Mouse (Mus musculus) gonadal fat pad, adult 2 months (tissue): ENCODE measurements around the gene Trmt1. TPM values are rescaled to one million over a fixed set of nuclear protein-coding genes. Genes with fewer than 3 reads are reported as not detected.

Source experiments
- polyA plus RNA-seq: library from polyadenylated mRNA; depleted of rRNA; stranded (reverse); fragments of >200 nt; gene quantifications from 2 replicates; pipeline ENCODE4 v1.2.3, GENCODE M21; 2012; rRNA removed

The Trmt1 gene
- polyA plus RNA-seq, 1 experiment, result 76.0 TPM

Other genes starting within 250 kb of the Trmt1 start
- 8.5 and 23.6 TPM in 2 replicates for gene Ier2, start 23.5 kb upstream of the Trmt1 start, polyA plus RNA-seq
- gene Nacc1, start 1.6 kb downstream of the Trmt1 start, polyA plus RNA-seq, result 94.0 and 95.8 TPM in 2 replicates
- gene Lyl1, start 15.2 kb downstream of the Trmt1 start, polyA plus RNA-seq, result 7.8 and 8.5 TPM in 2 replicates
- gene G430095P16Rik, start 36.7 kb downstream of the Trmt1 start, polyA plus RNA-seq, result 1.1 and 2.1 TPM in 2 replicates
- 35.3 and 69.9 TPM in 2 replicates for gene Nfix, start 114.0 kb downstream of the Trmt1 start, polyA plus RNA-seq
- gene Dand5, start 136.5 kb downstream of the Trmt1 start, polyA plus RNA-seq, result 3.7 and 5.3 TPM in 2 replicates
- 14.6 and 21.4 TPM in 2 replicates for gene Gadd45gip1, start 145.2 kb downstream of the Trmt1 start, polyA plus RNA-seq
- 75.1 and 88.9 TPM in 2 replicates for gene Rad23a, start 154.4 kb downstream of the Trmt1 start, polyA plus RNA-seq
- gene Calr, start 160.6 kb downstream of the Trmt1 start, polyA plus RNA-seq, result 563 and 854 TPM in 2 replicates
- 44.7 and 52.1 TPM in 2 replicates for gene Farsa, start 170.7 kb downstream of the Trmt1 start, polyA plus RNA-seq
- gene Syce2, start 185.8 kb downstream of the Trmt1 start, polyA plus RNA-seq, result 3.3 and 3.7 TPM in 2 replicates
- gene Gcdh, start 207.6 kb downstream of the Trmt1 start, polyA plus RNA-seq, result 102 and 104 TPM in 2 replicates
- gene Klf1, start 215.6 kb downstream of the Trmt1 start, polyA plus RNA-seq, result 0.67 and 0.69 TPM in 2 replicates
- gene Dnase2a, start 222.3 kb downstream of the Trmt1 start, polyA plus RNA-seq, result 29.5 and 30.8 TPM in 2 replicates